Mouse (Mus musculus) C2C12 (cell line): ENCODE results near the gene Nlgn1.

Experiments
- CTCF ChIP-seq: IDR thresholded peaks from one replicate; pipeline ENCODE4 v1.5.1; 2011; ENCODE audit not compliant: control insufficient read depth, insufficient read depth, insufficient read length
- MAX ChIP-seq: IDR thresholded peaks from one replicate; pipeline ENCODE4 v1.6.1; 2011; ENCODE audit warnings: mild to moderate bottlenecking, control low read depth
- MYOD1 ChIP-seq: IDR thresholded peaks from one replicate; pipeline ENCODE4 v1.6.1; 2011; ENCODE audit warnings: low read depth; ENCODE audit not compliant: control insufficient read depth, insufficient read length

- TF ChIP-seq MAX (no peak), MYOD1 (no peak), CTCF (no peak)
Observed at GRCm38 (mm10) chr3:25672779-25673178, 659.5 kb downstream of the Nlgn1 start.
